Mouse (Mus musculus) lung, postnatal 0 days (tissue): ENCODE results near the gene Map4k1.

Source experiments
- CTCF ChIP-seq: IDR thresholded peaks from 2 replicates; pipeline ENCODE4 v1.5.1; 2016; ENCODE audit warnings: antibody characterized with exemption, mild to moderate bottlenecking
- EP300 ChIP-seq: IDR thresholded peaks from 2 replicates; pipeline ENCODE4 v1.6.1; 2016; ENCODE audit warnings: antibody characterized with exemption, mild to moderate bottlenecking, control low read depth

GRCm38 (mm10) chr7:28965346-28965840 lies 16.5 kb upstream of the Map4k1 start:
- TF ChIP-seq EP300, result no peak
- no peak for TF ChIP-seq CTCF
